Mouse (Mus musculus) CH12.LX (cell line): ENCODE results near the gene Sh3tc1. TPM values are rescaled to one million over a fixed set of nuclear protein-coding genes. Genes with fewer than 3 reads are reported as not detected.

Experiments
- DNase-seq: peaks from one replicate; pipeline ENCODE4 v3.0.0-alpha.2; 2013; ENCODE audit errors: extremely low read depth
- H3K27ac ChIP-seq: 2 replicates; pipeline ENCODE4 v1.5.1; 2012; ENCODE audit warnings: low read depth, mild to moderate bottlenecking, control low read depth, moderate library complexity; ENCODE audit not compliant: insufficient read depth
- H3K27me3 ChIP-seq: replicated peaks from 2 replicates; pipeline ENCODE3; 2012; ENCODE audit warnings: inconsistent platforms
- H3K36me3 ChIP-seq, 2 experiments: replicated peaks in 1 of 2; 2 replicates each; pipeline versions ENCODE3 to v1.6.1; 2012; ENCODE audit warnings: inconsistent platforms in 1 of 2, low read length in 1 of 2, mild to moderate bottlenecking in 1 of 2, mixed read lengths in 1 of 2, moderate library complexity in 1 of 2; ENCODE audit not compliant: control insufficient read depth in 1 of 2, insufficient read depth in 1 of 2
- H3K4me1 ChIP-seq, 2 experiments: 2 replicates each; pipeline ENCODE4 v1.6.1; 2012; ENCODE audit warnings: inconsistent platforms in 1 of 2, moderate library complexity in 1 of 2; ENCODE audit not compliant: insufficient read depth in 2 of 2, control insufficient read depth in 1 of 2
- H3K4me2 ChIP-seq: 2 replicates; pipeline ENCODE4 v1.6.1; 2012; ENCODE audit warnings: low read depth, mild to moderate bottlenecking, control low read depth; ENCODE audit not compliant: poor library complexity, insufficient read depth, severe bottlenecking
- H3K4me3 ChIP-seq, 3 experiments: fragments of 150-350 bp in 1 of 3; sonication (generic) in 1 of 3; replicated peaks in 1 of 3; 2 replicates each; pipeline versions ENCODE3 to v1.5.1; 2011 to 2012; ENCODE audit warnings: low read depth in 2 of 3, low read length in 2 of 3, mild to moderate bottlenecking in 2 of 3, moderate library complexity in 2 of 3, control low read depth in 1 of 3, improper control_type of control experiment in 1 of 3, inconsistent platforms in 1 of 3, mixed read lengths in 1 of 3; ENCODE audit not compliant: poor library complexity in 1 of 3
- H3K79me2 ChIP-seq: replicated peaks from 2 replicates; pipeline ENCODE4 v1.6.1; 2012; ENCODE audit warnings: mild to moderate bottlenecking, moderate library complexity; ENCODE audit not compliant: control insufficient read depth, poor library complexity, insufficient read depth, severe bottlenecking; ENCODE audit errors: extremely low read depth
- H3K9ac ChIP-seq: 2 replicates; pipeline ENCODE4 v1.6.1; 2012; ENCODE audit warnings: low read depth, mild to moderate bottlenecking, control low read depth, moderate library complexity; ENCODE audit not compliant: insufficient read depth
- H3K9me3 ChIP-seq: replicated peaks from 2 replicates; pipeline ENCODE3; 2012; ENCODE audit warnings: low read length, inconsistent platforms, mixed read lengths
- BHLHE40 ChIP-seq: IDR thresholded peaks from 2 replicates; pipeline ENCODE4 v1.6.1; 2011; ENCODE audit warnings: mild to moderate bottlenecking, low read depth, low read length, improper control_type of control experiment
- CHD1 ChIP-seq: IDR thresholded peaks from 2 replicates; pipeline ENCODE4 v1.6.1; 2012; ENCODE audit warnings: low read depth, low read length, improper control_type of control experiment, inconsistent platforms
- CTCF ChIP-seq, 2 experiments: IDR thresholded peaks in 1 of 2; conservative IDR thresholded peaks in 1 of 2; 2 replicates each; pipeline ENCODE4 v1.5.1; 2011 to 2012; ENCODE audit warnings: low read depth in 2 of 2, low read length in 2 of 2, improper control_type of control experiment in 1 of 2, inconsistent platforms in 1 of 2, mild to moderate bottlenecking in 1 of 2, moderate library complexity in 1 of 2
- E2F4 ChIP-seq: IDR thresholded peaks from 2 replicates; pipeline ENCODE4 v1.6.1; 2011; ENCODE audit warnings: low read depth, low read length, improper control_type of control experiment; ENCODE audit not compliant: insufficient replicate concordance
- ELF1 ChIP-seq: IDR thresholded peaks from 2 replicates; pipeline ENCODE4 v1.6.1; 2014; ENCODE audit warnings: low read depth, mild to moderate bottlenecking, inconsistent platforms, low read length, improper control_type of control experiment
- EP300 ChIP-seq: IDR thresholded peaks from 2 replicates; pipeline ENCODE4 v1.6.1; 2011; ENCODE audit warnings: low read length, improper control_type of control experiment
- HCFC1 ChIP-seq: IDR thresholded peaks from 2 replicates; pipeline ENCODE4 v1.6.1; 2012; ENCODE audit warnings: low read depth, mild to moderate bottlenecking, inconsistent platforms, low read length, improper control_type of control experiment
- IRF4 ChIP-seq: IDR thresholded peaks from 2 replicates; pipeline ENCODE4 v1.6.1; 2014; ENCODE audit warnings: low read depth, mild to moderate bottlenecking, inconsistent platforms, low read length, improper control_type of control experiment
- JUN ChIP-seq: IDR thresholded peaks from 2 replicates; pipeline ENCODE4 v1.6.1; 2011; ENCODE audit warnings: low read depth, mild to moderate bottlenecking, low read length, improper control_type of control experiment, moderate library complexity; ENCODE audit not compliant: insufficient read depth
- JUND ChIP-seq: conservative IDR thresholded peaks from 2 replicates; pipeline ENCODE4 v1.6.1; 2011; ENCODE audit warnings: low read depth, low read length, improper control_type of control experiment
- KAT2A ChIP-seq: IDR thresholded peaks from 2 replicates; pipeline ENCODE4 v1.6.1; 2012; ENCODE audit warnings: low read length, improper control_type of control experiment, inconsistent platforms; ENCODE audit not compliant: insufficient replicate concordance
- MAX ChIP-seq: IDR thresholded peaks from 2 replicates; pipeline ENCODE4 v1.6.1; 2011; ENCODE audit warnings: low read length, improper control_type of control experiment
- MAZ ChIP-seq: IDR thresholded peaks from 2 replicates; pipeline ENCODE4 v1.6.1; 2012; ENCODE audit warnings: low read depth, mild to moderate bottlenecking, inconsistent platforms, low read length, improper control_type of control experiment, moderate library complexity
- MEF2A ChIP-seq: IDR thresholded peaks from 2 replicates; pipeline ENCODE4 v1.6.1; 2014; ENCODE audit warnings: low read depth, mild to moderate bottlenecking, inconsistent platforms, low read length, improper control_type of control experiment, borderline replicate concordance
- MXI1 ChIP-seq: IDR thresholded peaks from 2 replicates; pipeline ENCODE4 v1.6.1; 2011; ENCODE audit warnings: mild to moderate bottlenecking, low read depth, low read length, improper control_type of control experiment
- PAX5 ChIP-seq: IDR thresholded peaks from 2 replicates; pipeline ENCODE4 v1.6.1; 2012; ENCODE audit warnings: low read length, inconsistent platforms, mixed read lengths
- RAD21 ChIP-seq: IDR thresholded peaks from 2 replicates; pipeline ENCODE4 v1.6.1; 2011; ENCODE audit warnings: low read depth, mild to moderate bottlenecking, low read length, improper control_type of control experiment, moderate library complexity
- RCOR1 ChIP-seq: conservative IDR thresholded peaks from 2 replicates; pipeline ENCODE4 v1.6.1; 2012; ENCODE audit warnings: low read depth, mild to moderate bottlenecking, inconsistent platforms, low read length, improper control_type of control experiment
- SIN3A ChIP-seq: IDR thresholded peaks from 2 replicates; pipeline ENCODE4 v1.6.1; 2012; ENCODE audit warnings: low read length, improper control_type of control experiment, inconsistent platforms
- TBP ChIP-seq: conservative IDR thresholded peaks from 2 replicates; pipeline ENCODE4 v1.6.1; 2011; ENCODE audit warnings: low read depth, low read length, improper control_type of control experiment
- TCF12 ChIP-seq: IDR thresholded peaks from 2 replicates; pipeline ENCODE4 v1.6.1; 2014; ENCODE audit warnings: low read depth, mild to moderate bottlenecking, inconsistent platforms, low read length, improper control_type of control experiment
- USF1 ChIP-seq: IDR thresholded peaks from 2 replicates; pipeline ENCODE4 v1.6.1; 2014; ENCODE audit warnings: low read depth, mild to moderate bottlenecking, inconsistent platforms, low read length, improper control_type of control experiment
- ZC3H11A ChIP-seq: IDR thresholded peaks from 2 replicates; pipeline ENCODE4 v1.6.1; 2012; ENCODE audit warnings: low read depth, mild to moderate bottlenecking, inconsistent platforms, low read length, improper control_type of control experiment
- ZKSCAN1 ChIP-seq: IDR thresholded peaks from 2 replicates; pipeline ENCODE4 v1.6.1; 2012; ENCODE audit warnings: low read depth, inconsistent platforms, low read length, improper control_type of control experiment, borderline replicate concordance
- ZMIZ1 ChIP-seq: IDR thresholded peaks from 2 replicates; pipeline ENCODE4 v1.6.1; 2012; ENCODE audit warnings: low read depth, mild to moderate bottlenecking, inconsistent platforms, low read length, improper control_type of control experiment
- ZNF384 ChIP-seq: IDR thresholded peaks from 2 replicates; pipeline ENCODE4 v1.6.1; 2012; ENCODE audit warnings: low read depth, low read length, improper control_type of control experiment, inconsistent platforms
- dilution Hi-C: fragments of 300-500 bp; cut with MboI; formaldehyde crosslinking; loops from 2 replicates; pipeline ENCODE4 v1.14.3; 2020; ENCODE audit warnings: low sequenced_read_pairs; ENCODE audit not compliant: extremely low pct_unique_long_range_greater_than_20kb, extremely low pct_ligation_motif_present
- in situ Hi-C: fragments of 300-500 bp; cut with MboI; formaldehyde crosslinking; loops from 3 replicates; pipeline ENCODE4 v1.14.3; 2019; ENCODE audit warnings: low sequenced_read_pairs, low pct_ligation_motif_present, low pct_unique_long_range_greater_than_20kb, mixed read lengths
- polyA plus RNA-seq: library from polyadenylated mRNA; unstranded; fragments of >175 nt; gene quantifications from 2 replicates; pipeline ENCODE4 v1.2.1, GENCODE M21; 2012; ENCODE audit warnings: low read depth; ENCODE audit not compliant: insufficient read length
- total RNA-seq, 2 experiments: library from RNA; depleted of rRNA; stranded (reverse); fragments of 300-350 nt in 1 of 2; fragments of >200 nt in 1 of 2; gene quantifications; 2 replicates each; pipeline ENCODE4 v1.2.3; 2012 to 2014

Sh3tc1 gene
- total and polyA plus RNA-seq, 3 experiments = 0.85 to 2.3 (median 1.2) TPM

GRCm38 (mm10) chr5:35712517-35712916, 27.3 kb downstream of the Sh3tc1 start:
- Histone ChIP-seq H3K4me2 (no peak overlapping the region), H3K9me3 (no peaks in the 10 kb centered on the region)
- dilution Hi-C loops = no loop called here

GRCm38 (mm10) chr5:35710931-35711330, 28.9 kb downstream of the Sh3tc1 start:
- Histone ChIP-seq H3K79me2 (no peaks in the 10 kb centered on the region), H3K27ac (no peak overlapping the region), H3K4me2 (no peak overlapping the region), H3K9ac (no peak overlapping the region), H3K9me3 (no peaks in the 10 kb centered on the region), H3K4me3 (no peak overlapping the region), H3K4me1 (peaks cover 0 to 4% of the 10 kb centered on the region in 2 experiments; a peak in 1 of 4 replicates), H3K27me3 (no peaks in the 10 kb centered on the region), H3K36me3 (peaks cover 0 to 27% of the 10 kb centered on the region in 2 experiments)
- DNase-seq = no peak
- dilution Hi-C loops (no loop called here), in situ Hi-C loops (no loop called here)
- TF ChIP-seq MAZ = no peak
- no peak for TF ChIP-seq EP300
- TF ChIP-seq ZKSCAN1 = no peak
- TF ChIP-seq ZMIZ1 = no peak
- TF ChIP-seq RAD21 = no peak
- TF ChIP-seq IRF4 = no peak
- no peak for TF ChIP-seq BHLHE40
- TF ChIP-seq PAX5 = no peak

More at GRCm38 (mm10) chr5:35712517-35712916, 27.3 kb downstream of the Sh3tc1 start:
- no peak overlapping the region for H3K4me3 ChIP-seq
- H3K27ac ChIP-seq = no peak overlapping the region
- peaks cover 0 to 4% of the 10 kb centered on the region in 2 experiments; a peak in 1 of 4 replicates for H3K4me1 ChIP-seq
- no peak overlapping the region for H3K9ac ChIP-seq
- H3K79me2 ChIP-seq = no peaks in the 10 kb centered on the region
- in situ Hi-C loops = no loop called here
- TF ChIP-seq KAT2A (no peak), RAD21 (no peak), TCF12 (no peak), JUND (no peak), MEF2A (no peak)
- TF ChIP-seq, all 38 proteins: peak for 0
- Histone ChIP-seq H3K27me3 (no peaks in the 10 kb centered on the region), H3K36me3 (peaks cover 0 to 25% of the 10 kb centered on the region in 2 experiments)
- no peak for DNase-seq

- no peak overlapping the region for H3K9ac ChIP-seq
- H3K4me3 ChIP-seq = no peak overlapping the region
- no peak for TF ChIP-seq CHD1
- TF ChIP-seq ZNF384 = no peak
- no peak for TF ChIP-seq MEF2A
- no peak for TF ChIP-seq RCOR1
- no peak for TF ChIP-seq TCF12
- no peak for TF ChIP-seq MAZ
- TF ChIP-seq TBP = no peak
- no peak for TF ChIP-seq USF1
- TF ChIP-seq BHLHE40 = no peak
- TF ChIP-seq CTCF (conservative IDR thresholded peaks at IDR 0.05 in 1 of 2, IDR thresholded peaks at IDR 0.05 in 1 of 2; ENCODE audit: low read depth in 2 of 2, low read length in 2 of 2) = no peak
- no peak for TF ChIP-seq ZKSCAN1
- TF ChIP-seq JUN = no peak
- no peak for TF ChIP-seq E2F4
- TF ChIP-seq SIN3A = no peak
- no peak for TF ChIP-seq MAX
- TF ChIP-seq ELF1 = no peak
- TF ChIP-seq KAT2A = no peak
- no peak for TF ChIP-seq MXI1
- TF ChIP-seq HCFC1 = no peak
- no peak for TF ChIP-seq ZC3H11A
- TF ChIP-seq, all 38 proteins: peak for 0
- no peak overlapping the region for H3K27ac ChIP-seq
- peaks cover 0 to 28% of the 10 kb centered on the region in 2 experiments for H3K36me3 ChIP-seq
- H3K4me2 ChIP-seq = no peak overlapping the region
- in situ Hi-C loops (no loop called here), dilution Hi-C loops (no loop called here)
- no peaks in the 10 kb centered on the region for H3K79me2 ChIP-seq
- no peaks in the 10 kb centered on the region for H3K9me3 ChIP-seq
- no peaks in the 10 kb centered on the region for H3K27me3 ChIP-seq
- peaks cover 0 to 4% of the 10 kb centered on the region in 2 experiments; a peak in 1 of 4 replicates for H3K4me1 ChIP-seq
- no peak for DNase-seq
Observed at GRCm38 (mm10) chr5:35710481-35710880, 29.3 kb downstream of the Sh3tc1 start.
